Mouse (Mus musculus) effector memory CD4-positive, alpha-beta T cell, adult 7 months (primary cell): ENCODE data around the gene Bhlha9. TPM values are rescaled to one million over a fixed set of nuclear protein-coding genes. Genes with fewer than 3 reads are reported as not detected.

Experiments used
- polyA plus RNA-seq: library from polyadenylated mRNA; unstranded; fragments of 100-300 nt; shearing (Covaris generic); gene quantifications from one replicate; pipeline ENCODE4 v1.2.1, GENCODE M21; 2017

The Bhlha9 gene
- polyA plus RNA-seq: not detected

GRCm38 (mm10) chr11:76671871-76672475, at the start of gene Bhlha9:
Gene Bhlha9 (plus strand): TSS chr11:76672470.

GRCm38 (mm10) chr11:76679508-76679907, 7.2 kb downstream of the Bhlha9 start, which contains the start of gene Trarg1:
Gene Trarg1 (plus strand): TSS chr11:76679808.

Other genes with a start within 250 kb of the Bhlha9 start
- gene Abr, start 50.2 kb upstream of the Bhlha9 start, polyA plus RNA-seq: 77.9 TPM
- not detected for gene Trarg1, start 7.3 kb downstream of the Bhlha9 start, polyA plus RNA-seq
- 68.4 TPM for gene Gosr1, start 91.1 kb downstream of the Bhlha9 start, polyA plus RNA-seq
- 2.4 TPM for gene Cpd, start 174.5 kb downstream of the Bhlha9 start, polyA plus RNA-seq
- not detected for gene Tmigd1, start 229.7 kb downstream of the Bhlha9 start, polyA plus RNA-seq